In genomic region chr8:19784554-19785364, GRCm38 (mm10) we compare ENCODE assay signal across 8 mouse cellular contexts. TPM values are rescaled to one million over a fixed set of nuclear protein-coding genes. Genes with fewer than 3 reads are reported as not detected.
DNase-seq lines count a peak whose midpoint lies in the region; ATAC-seq and TF ChIP-seq lines count a peak whose summit lies in the region.
"Not testable (repeated sequence)": the region's sequence is repeated elsewhere in the genome, so short reads cannot be mapped to it uniquely, and the experiment has no call there.

No protein-coding gene starts in this region.

- not testable (repeated sequence) for TF ChIP-seq POLR2A in lung, adult 2 months (IDR thresholded peaks at IDR 0.05; ENCODE audit: borderline replicate concordance, extremely low read depth, low read depth, low read length)

- H3K4me3 ChIP-seq in ES-E14 (ENCODE audit: insufficient read depth in 1 of 2, low read depth in 1 of 2, low read length in 2 of 2, poor library complexity in 1 of 2, severe bottlenecking in 1 of 2) = peak overlapping the region; percentile 50 to 73
- peak overlapping the region; percentile 61 for H3K4me3 ChIP-seq in forebrain, embryonic 15.5 days
- H3K4me3 ChIP-seq in lung, adult 2 months (replicated peaks; ENCODE audit: extremely low read depth, low read depth, low read length) = peak overlapping the region; percentile 57

- peak; percentile 100 for ATAC-seq in forebrain, embryonic 15.5 days (replicated peaks)
- ATAC-seq in neutrophil, adult 5-6 weeks (ENCODE audit: extremely low read depth, insufficient number of reproducible peaks, low FRiP score, poor library complexity, severe bottlenecking) = peak; percentile 100

- H3K9me3 ChIP-seq in ES-E14 (ENCODE audit: control insufficient read depth, insufficient read depth, low read depth, low read length); forebrain, embryonic 15.5 days: not testable (repeated sequence)

- not testable (repeated sequence) for H3K4me1 ChIP-seq in ES-E14 (ENCODE audit: control insufficient read depth in 2 of 2, insufficient read depth in 2 of 2, low read length in 2 of 2, poor library complexity in 1 of 2); forebrain, embryonic 15.5 days; lung, adult 2 months (ENCODE audit: control insufficient read depth, insufficient read depth, low read length)

- TF ChIP-seq CTCF in lung, adult 2 months (IDR thresholded peaks at IDR 0.05; ENCODE audit: insufficient read depth, low read length) = not testable (repeated sequence)

- H3K4me2 ChIP-seq in forebrain, embryonic 15.5 days (replicated peaks) = peak overlapping the region; percentile 44

- H3K27ac ChIP-seq in ES-E14 (ENCODE audit: insufficient read depth, low read depth, low read length, poor library complexity, severe bottlenecking) = peak overlapping the region; percentile 33
- peak overlapping the region; percentile 92 for H3K27ac ChIP-seq in forebrain, embryonic 15.5 days (replicated peaks)

- not testable (repeated sequence) for H3K27me3 ChIP-seq in forebrain, embryonic 15.5 days

- H3K36me3 ChIP-seq in ES-E14 (ENCODE audit: control insufficient read depth, insufficient read depth, low read length, poor library complexity, severe bottlenecking); forebrain, embryonic 15.5 days: not testable (repeated sequence)

- in situ Hi-C loops in ES-E14 (cut with MboI; ENCODE audit: low sequenced_read_pairs in 2 of 2, unreplicated experiment in 2 of 2) = not testable (repeated sequence)

- intact Hi-C loops in heart, postnatal 25 days (cut with DNase I) = not testable (repeated sequence)

- H3K9ac ChIP-seq in ES-E14 (ENCODE audit: insufficient read depth, low read depth, low read length, poor library complexity, severe bottlenecking) = peak overlapping the region; percentile 66
- H3K9ac ChIP-seq in forebrain, embryonic 15.5 days (replicated peaks) = peak overlapping the region; percentile 92

- peak; percentile 100 for DNase-seq in ES-E14 (ENCODE audit: low read depth, low spot score)
- DNase-seq in cerebellum, adult 11-12 months = peak; percentile 99
- peak; percentile 98 for DNase-seq in heart, postnatal 25 days (ENCODE audit: low spot score)
- peak; percentile 100 for DNase-seq in layer of hippocampus, adult 18-20 months (ENCODE audit: low spot score in 2 of 2)
- peak; percentile 100 for DNase-seq in lung, adult 2 months
- DNase-seq in thymus, adult 18-20 months = peak; percentile 95

- 19% methylated on average over 71 of the region's 71 CpGs for WGBS in forebrain, embryonic 15.5 days
- 8% methylated on average over 71 of the region's 71 CpGs for WGBS in lung, adult 2 months

TF ChIP-seq in ES-E14, 5 proteins besides CTCF, POLR2A, EP300 and RAD21:
- peak; percentile 72 for TF ChIP-seq HCFC1 (IDR thresholded peaks at IDR 0.05; ENCODE audit: borderline replicate concordance, insufficient read depth, low read length)
TF ChIP-seq in ES-E14: peak in this region for 1; not testable (repeated sequence) for 4.

RNA-seq across cellular contexts. Expression of gene 4930467E23Rik, which starts 55.4 kb away (rescaled TPM):
- total RNA-seq in ES-E14 (2012; rRNA removed) = not detected in 2 replicates
- not detected in 2 replicates for polyA plus RNA-seq in forebrain, embryonic 15.5 days (2015; fragmentation: Nextera tagmentation; extraction: Ambion mirVana)
- under 1 TPM; 0.13 to 0.25 TPM for total RNA-seq in heart, postnatal 25 days (2021)
- total RNA-seq in layer of hippocampus, adult 18-20 months (2021) = under 1 TPM; 0.61 to 0.62 TPM
- not detected in 2 replicates for polyA plus RNA-seq in lung, adult 2 months (2012; rRNA removed)
- total RNA-seq in neutrophil, adult 5-6 weeks (2017) = not detected in 2 replicates

Comparison
In these comparisons a context has a peak if more than half of its experiments do, and no peak if none do; other contexts are left out.
1. Peak in every context shown above with its lines: DNase-seq, ATAC-seq, H3K4me3 ChIP-seq and H3K27ac ChIP-seq.